Mouse (Mus musculus): ENCODE measurements around the gene Galnt16.

DNA sequence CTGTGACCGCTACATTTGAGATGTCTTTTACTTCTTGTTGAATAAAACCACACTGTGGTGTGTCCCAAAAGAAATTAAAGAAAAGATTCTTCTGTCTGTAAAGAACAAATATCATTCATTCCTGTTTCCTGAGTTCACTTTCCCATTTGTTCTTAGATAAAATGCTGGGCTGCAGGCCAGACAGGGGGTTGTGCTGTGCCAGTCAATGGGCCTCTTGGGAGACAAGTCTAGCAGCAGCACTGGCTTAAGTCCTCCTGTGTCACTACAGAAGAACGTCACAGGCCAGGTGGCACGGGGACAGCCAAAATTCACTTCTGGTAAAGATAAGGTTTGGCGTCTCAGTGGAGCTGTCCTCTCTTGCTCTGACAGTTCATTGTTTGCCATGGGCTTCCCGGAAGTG, 44.7 kb downstream of the Galnt16 start:
- TF ChIP-seq CTCF (IDR thresholded peaks at IDR 0.05; ENCODE audit: insufficient read depth, low read depth, low read length) (no peak), POLR2A (IDR thresholded peaks at IDR 0.05; ENCODE audit: insufficient read depth, low read depth, low read length) (no peak)
